Mouse (Mus musculus): ENCODE measurements at regions not wholly inside any gene's neighbourhood (a gene's known extent, or its start where the extent isn't known, plus 50 kb on each side); places are given as distances from the start of the nearest gene placed in this dataset.

DNA sequence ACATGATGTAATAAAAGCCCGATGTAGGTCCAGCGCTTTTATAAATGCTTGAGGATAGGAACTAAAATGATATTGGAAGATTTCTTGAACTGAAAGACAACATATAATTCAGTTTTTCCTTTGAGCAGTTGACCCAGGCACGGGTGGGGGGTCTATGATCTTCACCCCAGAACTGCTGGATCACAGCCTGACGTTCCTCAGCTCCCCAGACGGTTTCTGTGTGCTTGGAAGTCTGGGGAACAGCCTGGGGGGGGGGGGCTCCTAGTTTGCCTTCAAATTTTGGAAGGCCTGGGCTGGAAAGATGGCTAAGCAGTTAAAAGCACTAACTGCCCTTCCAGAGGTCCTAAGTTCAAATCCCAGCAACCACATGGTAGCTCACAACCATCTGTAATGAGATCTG lies 96.3 kb upstream of the Oxgr1 start:
- TF ChIP-seq CTCF (IDR thresholded peaks at IDR 0.05; ENCODE audit: low read depth) (no peak), EP300 (IDR thresholded peaks at IDR 0.05; ENCODE audit: low read depth) (no peak)

Data from heart, postnatal 0 days (tissue).